Comparison of ENCODE assay signal across 16 mouse cellular contexts in the genomic region with DNA sequence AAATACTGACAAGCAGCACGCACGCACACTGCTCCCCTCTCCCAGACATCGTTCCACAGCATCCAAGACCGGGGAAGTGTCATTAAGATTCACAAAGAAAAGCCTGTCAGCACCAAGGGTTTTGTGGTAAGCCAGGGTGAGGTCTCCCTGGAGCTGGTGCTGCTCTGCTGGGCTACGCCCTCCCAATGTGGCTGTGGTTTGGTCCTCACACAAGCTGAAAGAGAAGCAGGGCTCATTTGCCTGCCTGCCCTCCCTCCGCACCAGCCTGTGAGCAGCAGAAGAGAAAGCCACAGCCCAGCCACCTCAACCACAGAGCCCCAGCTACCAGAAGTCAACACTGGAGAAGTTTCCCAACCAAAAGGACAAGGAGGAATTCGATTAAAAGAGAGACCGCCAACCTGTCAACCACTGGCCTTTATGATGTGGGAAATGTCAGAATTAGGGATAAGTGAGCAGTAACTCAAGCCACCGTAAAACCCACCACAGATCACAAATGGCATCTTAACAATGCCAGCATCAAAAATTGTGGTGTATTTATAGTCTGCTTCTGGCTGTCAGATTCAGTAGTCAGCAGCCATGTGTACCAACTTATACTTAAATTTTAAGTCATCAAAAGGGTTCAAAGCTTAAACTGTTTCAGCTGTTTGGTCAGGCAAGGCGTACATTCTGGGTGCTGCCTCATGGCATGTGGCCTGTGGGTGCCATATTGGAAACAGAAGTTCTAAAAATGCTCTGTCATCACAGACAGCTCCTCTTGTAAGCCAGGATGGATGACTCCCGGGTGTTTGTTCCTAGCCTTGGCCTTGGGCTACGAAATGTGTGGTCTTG. TPM values are rescaled to one million over a fixed set of nuclear protein-coding genes. Genes with fewer than 3 reads are reported as not detected.
DNase-seq lines count a peak whose midpoint lies in the region; ATAC-seq lines count a peak whose summit lies in the region.
"Had no signal": no experiment of that assay in that cellular context is flagged by ENCODE, and none has a peak within 500 bp of the region (broad histone marks: within the 10 kb centered on the region; RNA-seq: fewer than 3 reads in every experiment).

No protein-coding gene starts in this region.

- peak; percentile 69 for DNase-seq in 416B (ENCODE audit: low read depth)
- peak; percentile 86 for DNase-seq in T-cell, adult 2 months (ENCODE audit: low spot score)
- peak; percentile 67 for DNase-seq in induced T-regulatory cell, adult 2 months (ENCODE audit: low read depth)
- peak; percentile 56 to 64 for DNase-seq in natural killer cell, adult 2 months (ENCODE audit: low spot score in 2 of 2)
- no peak for DNase-seq in frontal cortex, postnatal 36 days (ENCODE audit: low spot score in 2 of 2)
- DNase-seq in frontal cortex, postnatal 14 days (ENCODE audit: low spot score in 2 of 2), result no peak
- DNase-seq in urinary bladder, postnatal 36 days (ENCODE audit: low spot score in 2 of 2), result no peak
- DNase-seq: cerebellum, adult 11 months; gastrocnemius, postnatal 36 days; left cerebral cortex, postnatal 4 days had no signal

- H3K36me3 ChIP-seq in midbrain, embryonic 13.5 days, result no peaks in the 10 kb centered on the region
- H3K36me3 ChIP-seq: forebrain, embryonic 15.5 days; hindbrain, embryonic 15.5 days; lung, embryonic 15.5 days had no signal

- no peak overlapping the region for H3K4me2 ChIP-seq in midbrain, embryonic 13.5 days (replicated peaks)
- H3K4me2 ChIP-seq: forebrain, embryonic 15.5 days; hindbrain, embryonic 15.5 days; lung, embryonic 15.5 days; midbrain, embryonic 11.5 days had no signal

- no peak overlapping the region for H3K9ac ChIP-seq in midbrain, embryonic 13.5 days (replicated peaks)
- H3K9ac ChIP-seq: forebrain, embryonic 15.5 days; hindbrain, embryonic 15.5 days; lung, embryonic 15.5 days had no signal

- 87% methylated on average over 12 of the region's 12 CpGs for WGBS in midbrain, embryonic 13.5 days

- ATAC-seq in midbrain, embryonic 13.5 days, result no peak
- ATAC-seq: forebrain, embryonic 15.5 days had no signal

- H3K4me1 ChIP-seq in midbrain, embryonic 13.5 days (replicated peaks), result no peaks in the 10 kb centered on the region
- H3K4me1 ChIP-seq: hindbrain, embryonic 15.5 days had no signal

- no peaks in the 10 kb centered on the region for H3K27me3 ChIP-seq in midbrain, embryonic 13.5 days
- H3K27me3 ChIP-seq: forebrain, embryonic 15.5 days; hindbrain, embryonic 15.5 days; lung, embryonic 15.5 days had no signal

- no peaks in the 10 kb centered on the region for H3K9me3 ChIP-seq in midbrain, embryonic 13.5 days
- H3K9me3 ChIP-seq: forebrain, embryonic 15.5 days; hindbrain, embryonic 15.5 days; lung, embryonic 15.5 days had no signal

- H3K27ac ChIP-seq in midbrain, embryonic 13.5 days, result no peak overlapping the region
- H3K27ac ChIP-seq: forebrain, embryonic 15.5 days; hindbrain, embryonic 15.5 days; kidney, postnatal 0 days; lung, embryonic 15.5 days had no signal

- no peak overlapping the region for H3K4me3 ChIP-seq in midbrain, embryonic 13.5 days (replicated peaks)
- H3K4me3 ChIP-seq: forebrain, embryonic 15.5 days; hindbrain, embryonic 15.5 days; lung, embryonic 15.5 days had no signal

RNA-seq across cellular contexts. Expression of gene Setd4, which starts 51.0 kb away (rescaled TPM):
- 15.2 and 16.4 TPM in 2 replicates for polyA plus RNA-seq in midbrain, embryonic 13.5 days (2015; fragmentation: Nextera tagmentation; extraction: Ambion mirVana)

RNA-seq across cellular contexts. Expression of gene Cbr1, which starts 52.8 kb away (rescaled TPM):
- polyA plus RNA-seq in midbrain, embryonic 13.5 days (2015; fragmentation: Nextera tagmentation; extraction: Ambion mirVana), result 156 and 157 TPM in 2 replicates

Comparison
In these comparisons a context has a peak if more than half of its experiments do, and no peak if none do; other contexts are left out.
1. DNase-seq: peak in 416B (single experiment), T-cell, adult 2 months (single experiment), induced T-regulatory cell, adult 2 months (single experiment) and natural killer cell, adult 2 months (2 of 2); none in frontal cortex, postnatal 36 days (0 of 2), frontal cortex, postnatal 14 days (0 of 2) and urinary bladder, postnatal 36 days (0 of 2).